Mouse (Mus musculus): ENCODE results near the gene Unc13b.

Unc13b gene

DNA sequence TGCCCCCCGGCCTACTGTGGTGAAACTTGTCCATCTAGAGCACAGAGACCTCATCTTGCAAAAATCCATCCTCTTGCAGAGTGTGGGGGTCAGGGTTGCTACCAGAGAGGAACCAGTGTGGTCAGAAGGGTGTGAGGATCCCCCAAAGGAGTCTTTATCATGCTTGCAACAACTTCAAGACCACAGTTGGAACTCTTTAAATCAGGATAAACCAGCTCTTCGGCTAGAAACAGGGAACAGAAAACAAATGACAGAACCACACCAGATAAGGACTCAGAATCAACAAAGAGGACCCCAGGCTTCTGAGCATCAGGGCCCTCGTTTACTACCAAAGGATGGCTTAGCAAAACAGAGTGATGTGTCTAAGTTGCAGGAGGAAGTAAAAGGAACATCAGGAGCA is 157.7 kb downstream of the Unc13b start:
- no peak for DNase-seq (ENCODE audit: low read depth, low spot score)

- DNase-seq (ENCODE audit: low read depth, low spot score): no peak
Observed at GRCm38 (mm10) chr4:43217997-43218396, 159.2 kb downstream of the Unc13b start.

DNA sequence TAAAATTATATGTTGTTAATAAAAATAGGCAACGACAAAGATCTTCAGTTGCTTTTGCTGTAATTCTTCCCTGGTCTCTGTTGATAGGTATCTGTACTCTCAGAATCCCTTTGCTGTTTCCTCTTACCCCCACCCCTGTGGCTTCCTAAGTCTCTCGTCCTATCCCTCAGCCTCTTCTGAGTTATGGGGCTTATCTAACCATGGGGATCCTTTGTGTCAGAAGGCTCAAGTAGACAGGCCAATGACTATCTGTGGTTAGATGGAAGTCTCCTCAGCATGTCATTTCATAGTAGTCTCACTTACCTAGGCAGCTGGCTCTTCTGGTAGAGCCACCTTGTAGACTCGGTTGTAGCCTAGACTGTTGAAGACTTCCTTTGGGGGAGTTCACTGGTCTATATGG is 173.1 kb downstream of the Unc13b start:
- DNase-seq (ENCODE audit: low read depth, low spot score): no peak

GRCm38 (mm10) chr4:43232985-43233384 is 174.2 kb downstream of the Unc13b start:
- no peak for DNase-seq (ENCODE audit: low read depth, low spot score)

DNA sequence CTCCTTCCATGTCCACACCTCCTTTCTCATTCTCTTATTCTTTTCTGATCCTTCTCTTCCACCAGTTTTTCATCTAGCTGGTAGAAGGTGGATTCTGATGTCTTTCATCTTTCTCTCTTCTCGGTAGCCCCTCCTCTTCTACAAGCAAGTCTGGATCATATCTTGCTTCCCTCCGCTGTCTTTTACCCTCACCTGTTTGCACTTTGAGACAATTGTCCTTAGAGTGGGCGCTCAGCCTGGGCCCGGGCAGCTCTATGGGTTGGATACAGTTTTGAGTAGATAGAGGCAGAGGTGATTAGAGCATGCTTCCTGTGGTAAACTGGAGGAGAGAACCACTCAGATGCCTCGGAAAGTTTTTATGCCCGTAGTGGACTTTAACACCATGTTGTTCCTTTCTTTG is 174.7 kb downstream of the Unc13b start:
- DNase-seq (ENCODE audit: low read depth, low spot score): no peak

DNA sequence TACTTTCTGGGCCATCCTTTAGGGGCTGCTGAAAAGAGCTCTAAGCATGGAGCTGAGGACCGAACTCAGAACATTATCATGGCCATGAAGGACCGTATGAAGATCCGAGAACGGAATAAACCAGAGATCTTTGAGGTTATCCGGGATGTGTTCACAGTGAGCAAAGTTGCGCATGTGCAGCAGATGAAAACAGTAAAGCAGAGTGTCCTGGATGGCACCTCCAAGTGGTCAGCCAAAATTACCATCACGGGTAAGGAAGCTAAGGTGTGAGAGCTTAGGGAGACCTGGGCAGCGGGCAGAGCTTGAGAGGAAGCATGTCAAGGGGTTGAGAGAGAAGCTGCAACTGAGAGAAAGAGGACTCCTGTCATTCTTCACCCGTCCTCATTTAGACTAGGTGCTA is 178.1 kb downstream of the Unc13b start:
- DNase-seq (ENCODE audit: low read depth, low spot score): no peak

- no peak for DNase-seq (ENCODE audit: low read depth, low spot score)
Observed at GRCm38 (mm10) chr4:43240716-43241115, 182.0 kb downstream of the Unc13b start.

DNA sequence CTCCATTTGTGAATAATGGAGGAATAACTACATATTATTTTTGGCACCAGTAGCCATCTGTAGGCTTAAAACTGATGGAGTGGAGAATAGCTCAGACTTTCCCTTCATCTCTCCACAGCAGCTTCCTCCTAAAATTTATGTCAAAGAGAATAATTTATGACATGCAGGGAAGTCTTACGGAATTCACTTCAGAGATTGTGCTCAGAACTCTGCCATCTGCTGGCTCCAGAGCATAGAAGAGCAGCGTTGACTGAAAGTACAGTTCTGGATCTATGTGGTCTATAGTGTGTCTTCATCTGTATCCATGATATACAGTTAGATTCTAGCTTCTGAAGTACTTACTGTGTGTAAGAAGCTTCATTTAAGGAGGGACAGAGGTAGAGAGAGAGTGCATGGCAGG is 185.3 kb downstream of the Unc13b start:
- DNase-seq (ENCODE audit: low read depth, low spot score): no peak

DNA sequence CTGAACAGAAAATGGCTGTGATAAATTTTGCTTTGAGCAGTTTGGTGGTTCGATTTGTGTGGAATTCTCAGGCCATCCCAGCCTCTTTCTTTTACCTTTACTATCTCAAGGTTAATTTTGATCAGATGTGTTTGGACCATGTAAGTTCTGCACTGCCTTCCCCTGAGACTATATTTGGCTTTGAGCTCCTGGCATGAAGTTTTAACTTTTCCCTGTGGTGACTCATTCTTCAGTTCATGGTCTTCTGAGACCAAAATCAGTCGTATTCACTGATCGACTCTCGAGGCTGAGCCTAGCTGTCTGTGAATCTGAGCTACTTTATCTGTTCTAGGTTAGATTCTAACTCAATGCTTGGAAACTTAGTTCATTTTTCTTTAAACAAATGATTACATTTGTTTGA is 187.0 kb downstream of the Unc13b start:
- DNase-seq (ENCODE audit: low read depth, low spot score): no peak

DNA sequence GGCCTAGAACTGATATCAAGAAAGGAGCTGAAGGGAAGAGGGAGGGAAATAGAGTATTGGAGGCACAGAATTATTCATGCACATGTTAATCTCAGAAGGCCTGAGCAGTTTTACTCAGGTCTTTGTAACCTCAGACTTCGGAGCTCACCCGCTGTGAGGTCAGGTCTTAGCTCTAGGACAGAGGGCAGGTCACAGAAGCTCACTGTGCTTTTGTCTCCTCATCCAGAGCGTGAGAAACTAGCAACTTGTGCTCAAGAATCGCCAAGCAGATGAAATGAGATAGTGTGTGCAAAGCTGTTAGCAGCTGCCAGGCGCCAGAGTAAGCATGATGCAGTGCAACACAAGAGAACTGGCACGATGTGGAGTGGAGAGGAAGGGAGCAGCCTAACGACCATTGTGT is 189.3 kb downstream of the Unc13b start:
- DNase-seq (ENCODE audit: low read depth, low spot score): no peak

DNA sequence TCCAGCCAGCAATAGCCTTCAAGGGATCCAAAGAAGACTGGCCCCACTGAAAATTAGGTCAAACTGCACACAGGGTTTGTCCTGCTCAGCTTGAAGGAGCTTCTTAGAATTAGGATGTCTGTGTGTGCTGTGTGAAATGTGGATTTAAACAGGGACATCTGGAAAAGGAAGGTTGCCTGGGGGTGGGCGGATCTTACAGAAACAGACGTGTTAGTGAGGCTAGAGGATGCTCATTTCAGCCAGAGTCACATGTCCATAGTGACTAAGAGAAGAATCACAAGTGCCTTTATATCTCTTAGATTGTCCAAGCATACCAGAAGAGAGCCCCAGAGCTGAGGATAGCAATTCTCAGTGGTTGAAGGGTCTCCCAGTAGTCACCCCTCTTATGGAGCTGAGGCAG is 190.2 kb downstream of the Unc13b start:
- no peak for DNase-seq (ENCODE audit: low read depth, low spot score)

GRCm38 (mm10) chr4:43251269-43251668 is 192.5 kb downstream of the Unc13b start:
- no peak for DNase-seq (ENCODE audit: low read depth, low spot score)

- DNase-seq (ENCODE audit: low read depth, low spot score): no peak
Observed at GRCm38 (mm10) chr4:43257040-43257439, 198.3 kb downstream of the Unc13b start.

GRCm38 (mm10) chr4:43258556-43258955 is 199.8 kb downstream of the Unc13b start:
- DNase-seq (ENCODE audit: low read depth, low spot score): no peak

DNA sequence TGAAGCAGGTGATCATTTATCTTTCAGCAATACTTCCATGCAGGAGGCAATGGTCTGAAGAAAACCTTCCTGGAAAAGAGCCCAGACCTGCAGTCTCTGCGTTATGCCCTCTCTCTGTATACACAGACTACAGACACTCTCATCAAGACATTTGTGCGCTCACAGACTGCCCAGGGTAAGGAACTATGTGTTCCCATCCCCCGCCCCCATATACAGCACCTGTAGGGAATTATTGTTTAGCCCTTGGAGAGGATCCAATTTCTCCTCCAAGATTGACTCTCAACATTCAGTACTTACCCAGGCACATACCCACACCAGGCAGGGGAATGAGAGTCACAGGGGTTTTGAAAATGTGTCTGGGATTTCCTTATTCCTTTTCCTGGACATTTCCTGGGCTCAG is 200.7 kb downstream of the Unc13b start:
- DNase-seq (ENCODE audit: low read depth, low spot score): no peak

DNA sequence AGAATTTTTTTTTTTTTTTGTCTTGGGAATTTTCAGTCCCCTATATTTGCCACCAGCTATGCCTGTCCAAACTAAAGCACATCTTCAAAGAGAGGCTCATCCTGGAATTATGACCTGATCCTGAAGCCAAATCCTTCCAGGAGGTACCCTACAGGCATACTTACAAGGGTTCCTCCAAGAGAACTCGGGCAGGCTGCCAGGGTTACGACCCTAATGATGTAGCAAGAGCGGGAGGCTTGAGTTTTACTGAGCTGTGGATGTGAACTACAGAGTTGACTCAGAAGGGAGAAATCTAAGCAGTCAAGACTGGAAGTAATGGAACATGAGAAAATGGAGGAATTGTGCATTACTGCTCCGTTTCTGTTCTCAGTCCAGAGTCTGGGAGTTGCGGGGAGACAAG is 201.3 kb downstream of the Unc13b start:
- no peak for DNase-seq (ENCODE audit: low read depth, low spot score)

- no peak for DNase-seq (ENCODE audit: low read depth, low spot score)
Observed at GRCm38 (mm10) chr4:43262821-43263220, 204.1 kb downstream of the Unc13b start.

- DNase-seq (ENCODE audit: low read depth, low spot score): no peak
Observed at GRCm38 (mm10) chr4:43266146-43266545, 207.4 kb downstream of the Unc13b start.

DNA sequence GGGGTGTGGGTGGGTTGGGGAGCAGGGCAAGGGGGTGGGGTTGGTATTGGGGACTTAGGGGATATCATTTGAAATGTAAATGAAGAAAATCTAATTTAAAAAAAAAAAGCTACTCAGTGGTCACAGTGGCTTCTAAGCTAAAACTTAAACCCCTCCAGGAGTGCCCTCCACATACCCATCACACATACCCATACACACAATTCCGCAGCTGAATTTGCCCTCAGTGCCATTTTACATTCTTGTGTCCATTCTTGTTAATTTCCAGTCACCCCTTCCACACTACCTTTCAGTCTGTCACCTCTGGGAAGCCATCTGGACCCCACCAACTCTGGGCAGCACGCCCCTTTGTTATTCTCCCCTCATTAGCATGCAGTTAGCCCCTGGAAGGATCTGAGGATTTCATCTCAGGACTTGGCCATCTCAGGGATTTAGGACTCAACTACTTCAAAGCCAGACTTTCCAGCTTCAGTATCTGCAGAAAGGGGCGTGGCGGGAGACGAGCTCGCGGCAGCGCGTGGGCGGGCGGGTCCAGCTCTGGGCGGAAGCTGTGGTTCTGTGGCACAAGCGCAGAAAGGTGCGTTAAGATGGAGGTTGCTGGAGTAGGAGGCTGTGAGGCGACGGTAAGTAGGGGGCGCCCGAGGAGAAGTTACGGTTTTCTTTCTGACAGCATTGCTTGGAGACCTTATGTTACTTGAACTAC is 208.0 kb downstream of the Unc13b start, which contains the start of gene Atp8b5:
TSS of gene Atp8b5 (plus strand) at position 537 of the 700 bp plus-strand sequence.
- DNase-seq (ENCODE audit: low read depth, low spot score): peak; percentile 68

DNA sequence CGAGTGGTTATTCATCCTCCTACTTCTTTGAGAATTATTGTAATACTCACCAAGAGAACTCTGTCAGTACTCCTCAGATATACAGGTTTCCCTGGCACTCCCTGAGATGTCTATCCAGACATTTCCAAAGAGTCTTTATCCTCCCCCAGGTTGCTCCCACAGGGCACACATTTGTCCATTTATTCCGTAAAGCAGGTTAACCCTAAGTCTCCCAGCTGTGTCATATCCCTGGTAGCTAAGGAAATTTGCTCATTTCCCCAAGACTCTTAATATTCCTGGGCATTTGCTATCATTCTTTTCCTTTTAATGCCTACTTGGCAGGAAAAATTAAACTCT is 208.5 kb downstream of the Unc13b start:
- DNase-seq (ENCODE audit: low read depth, low spot score): no peak

DNA sequence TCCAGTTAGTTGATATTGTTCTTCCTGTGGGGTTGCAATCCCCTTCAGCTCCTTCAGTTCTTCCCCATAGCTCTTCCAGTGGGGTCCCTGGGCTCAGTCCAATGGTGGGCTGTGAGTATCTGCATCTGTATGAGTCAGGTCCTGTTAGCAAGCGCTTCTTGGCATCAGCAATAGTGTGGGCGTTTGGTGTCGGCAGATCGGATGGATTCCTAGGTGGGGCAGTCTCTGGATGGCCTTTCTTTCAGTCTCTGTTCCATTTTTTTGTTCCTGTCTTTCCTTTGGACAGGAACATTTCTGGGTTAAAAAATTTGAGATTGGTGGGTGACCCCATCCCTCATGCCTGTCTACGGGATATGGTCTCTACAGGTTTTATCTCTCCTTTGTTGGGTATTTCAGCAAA is 226.7 kb downstream of the Unc13b start:
- DNase-seq (ENCODE audit: low read depth, low spot score): no peak

- DNase-seq (ENCODE audit: low read depth, low spot score): no peak
Observed at GRCm38 (mm10) chr4:43287305-43287704, 228.6 kb downstream of the Unc13b start.

GRCm38 (mm10) chr4:43294001-43294400 is 235.2 kb downstream of the Unc13b start:
- DNase-seq (ENCODE audit: low read depth, low spot score): peak; percentile 23

- DNase-seq (ENCODE audit: low read depth, low spot score): no peak
Observed at GRCm38 (mm10) chr4:43309696-43310338, 251.1 kb downstream of the Unc13b start.
